Comparison of ENCODE assay signal across 8 mouse cellular contexts in genomic region chr14:21052112-21052780, GRCm38 (mm10). TPM values are rescaled to one million over a fixed set of nuclear protein-coding genes. Genes with fewer than 3 reads are reported as not detected.
A peak's percentile ranks its signal among the peaks of the same experiment; 100 is the strongest.
DNase-seq lines count a peak whose midpoint lies in the region; ATAC-seq and TF ChIP-seq lines count a peak whose summit lies in the region.

TSS of gene Ap3m1 (minus strand) at chr14:21052508.
TSS of gene Adk (plus strand) at chr14:21052574.

- peak; percentile 96 for ATAC-seq in G1E (ENCODE audit: extremely low read depth, insufficient number of reproducible peaks, low FRiP score, poor library complexity, severe bottlenecking)
- peak; percentile 97 for ATAC-seq in forebrain, embryonic 16.5 days
- peak; percentile 98 for ATAC-seq in lung, embryonic 14.5 days (ENCODE audit: insufficient read depth)

- 0% methylated on average over 45 of the region's 48 CpGs for WGBS in forebrain, embryonic 16.5 days
- WGBS in lung, embryonic 14.5 days: under 1% methylated on average over 47 of the region's 48 CpGs
- under 1% methylated on average over 48 of the region's 48 CpGs for WGBS in olfactory bulb, adult 2 months
- under 1% methylated on average over 48 of the region's 48 CpGs for WGBS in thymus, adult 2 months

- H3K4me1 ChIP-seq in G1E (ENCODE audit: insufficient read depth, low read depth, low read length): peaks cover 37% of the 10 kb centered on the region
- peaks cover 11% of the 10 kb centered on the region for H3K4me1 ChIP-seq in forebrain, embryonic 16.5 days (replicated peaks; ENCODE audit: control insufficient read depth, insufficient read depth, low read length)
- 0 out of 2 replicates have a peak, but pooled peaks cover 5% of the 10 kb centered on the region for H3K4me1 ChIP-seq in lung, embryonic 14.5 days (ENCODE audit: insufficient read depth)
- no peaks in the 10 kb centered on the region for H3K4me1 ChIP-seq in olfactory bulb, adult 2 months (ENCODE audit: control insufficient read depth, insufficient read depth, low read length)
- peaks cover 4% of the 10 kb centered on the region; the same call in 1 of the 2 replicates for H3K4me1 ChIP-seq in thymus, adult 2 months (replicated peaks; ENCODE audit: control insufficient read depth, insufficient read depth, low read length)

- peak within 1 kb of the TSS; percentile 89 for H3K4me2 ChIP-seq in forebrain, embryonic 16.5 days (ENCODE audit: low read length)
- H3K4me2 ChIP-seq in lung, embryonic 14.5 days: peak within 1 kb of the TSS; percentile 93

- peak within 1 kb of the TSS; percentile 83 for H3K9ac ChIP-seq in forebrain, embryonic 16.5 days (replicated peaks; ENCODE audit: low read depth, low read length)
- peak within 1 kb of the TSS; percentile 69 for H3K9ac ChIP-seq in lung, embryonic 14.5 days

- TF ChIP-seq CTCF in G1E (IDR thresholded peaks at IDR 0.05; ENCODE audit: low read depth, low read length): no peak
- TF ChIP-seq CTCF in layer of hippocampus, adult 2 months (conservative IDR thresholded peaks at IDR 0.05): no peak
- TF ChIP-seq CTCF in lung, embryonic 14.5 days (IDR thresholded peaks at IDR 0.05; ENCODE audit: low read depth): no peak
- TF ChIP-seq CTCF in olfactory bulb, adult 2 months (IDR thresholded peaks at IDR 0.05; ENCODE audit: insufficient read depth, low read depth, low read length): no peak
- TF ChIP-seq CTCF in thymus, adult 2 months (IDR thresholded peaks at IDR 0.05; ENCODE audit: borderline replicate concordance, control insufficient read depth, extremely low read depth, insufficient read depth, low read length, poor library complexity): peak; percentile 30; the same call in 1 of the 2 replicates

- TF ChIP-seq POLR2A in olfactory bulb, adult 2 months (IDR thresholded peaks at IDR 0.05; ENCODE audit: insufficient read depth, low read depth, low read length): 0 out of 2 replicates have a peak, but pooled peaks have one; percentile 20
- TF ChIP-seq POLR2A in thymus, adult 2 months (IDR thresholded peaks at IDR 0.05; ENCODE audit: control insufficient read depth, extremely low read depth, insufficient read depth, low read length, poor library complexity): peak; percentile 89

- peak; percentile 87 for DNase-seq in G1E (ENCODE audit: low spot score)
- peak; percentile 89 to 91 for DNase-seq in cerebellum, adult 18-20 months
- peak; percentile 95 to 97 for DNase-seq in heart, postnatal 36 days
- peak; percentile 93 to 94 for DNase-seq in layer of hippocampus, adult 2 months (ENCODE audit: low spot score in 2 of 2)
- peak; percentile 95 for DNase-seq in lung, embryonic 14.5 days
- peak; percentile 92 for DNase-seq in thymus, adult 2 months

- H3K9me3 ChIP-seq in G1E (replicated peaks): peaks cover 2% of the 10 kb centered on the region; the same call in 1 of the 2 replicates
- no peaks in the 10 kb centered on the region for H3K9me3 ChIP-seq in forebrain, embryonic 16.5 days (ENCODE audit: control insufficient read depth, low read length)
- H3K9me3 ChIP-seq in lung, embryonic 14.5 days (ENCODE audit: low read depth, low read length): no peaks in the 10 kb centered on the region

- peak within 1 kb of the TSS; percentile 100 for H3K4me3 ChIP-seq in G1E (ENCODE audit: low read depth, low read length)
- peak within 1 kb of the TSS; percentile 80 for H3K4me3 ChIP-seq in forebrain, embryonic 16.5 days (replicated peaks; ENCODE audit: low read length)
- peak within 1 kb of the TSS; percentile 100 for H3K4me3 ChIP-seq in layer of hippocampus, adult 2 months
- H3K4me3 ChIP-seq in lung, embryonic 14.5 days (ENCODE audit: low read depth, low read length): peak within 1 kb of the TSS; percentile 88
- peak within 1 kb of the TSS; percentile 77 for H3K4me3 ChIP-seq in olfactory bulb, adult 2 months (ENCODE audit: insufficient read depth, low read depth, low read length)
- peak within 1 kb of the TSS; percentile 61 for H3K4me3 ChIP-seq in thymus, adult 2 months (ENCODE audit: control insufficient read depth, insufficient read depth, low read length)

- H3K36me3 ChIP-seq in G1E (replicated peaks): peaks cover 38% of the 10 kb centered on the region
- H3K36me3 ChIP-seq in forebrain, embryonic 16.5 days (ENCODE audit: control insufficient read depth, insufficient read depth): no peaks in the 10 kb centered on the region
- H3K36me3 ChIP-seq in lung, embryonic 14.5 days (ENCODE audit: insufficient read depth): 0 out of 2 replicates have a peak, but pooled peaks cover 8% of the 10 kb centered on the region
- no peaks in the 10 kb centered on the region for H3K36me3 ChIP-seq in thymus, adult 2 months (ENCODE audit: control insufficient read depth, insufficient read depth, low read length)

- H3K27ac ChIP-seq in forebrain, embryonic 16.5 days (ENCODE audit: low read length): peak within 1 kb of the TSS; percentile 83
- H3K27ac ChIP-seq in layer of hippocampus, adult 2 months: peak within 1 kb of the TSS; percentile 98
- H3K27ac ChIP-seq in lung, embryonic 14.5 days (ENCODE audit: low read depth): peak within 1 kb of the TSS; percentile 87
- peak within 1 kb of the TSS; percentile 95 for H3K27ac ChIP-seq in olfactory bulb, adult 2 months (ENCODE audit: insufficient read depth, low read depth, low read length)
- peak within 1 kb of the TSS; percentile 75 for H3K27ac ChIP-seq in thymus, adult 2 months (ENCODE audit: control insufficient read depth, insufficient read depth, low read length)

- H3K27me3 ChIP-seq in G1E (ENCODE audit: insufficient read depth, low read length): no peaks in the 10 kb centered on the region
- no peaks in the 10 kb centered on the region for H3K27me3 ChIP-seq in forebrain, embryonic 16.5 days (replicated peaks; ENCODE audit: control insufficient read depth, insufficient read depth, low read length)
- H3K27me3 ChIP-seq in lung, embryonic 14.5 days (ENCODE audit: insufficient read depth, low read length): no peaks in the 10 kb centered on the region
- H3K27me3 ChIP-seq in thymus, adult 2 months (ENCODE audit: control insufficient read depth, insufficient read depth, low read length): no peaks in the 10 kb centered on the region

- intact Hi-C loops in heart, postnatal 36 days (cut with DNase I): no loop called here

RNA-seq across cellular contexts. Expression of gene Ap3m1, which starts in this region (rescaled TPM):
- total RNA-seq in G1E (2014; fragmentation: Nextera tagmentation) (117 and 148 TPM in 2 replicates), G1E (2017) (98.7 and 114 TPM in 2 replicates)
- polyA plus RNA-seq in G1E (2012): 6.8 and 8.2 TPM in 2 replicates
- polyA plus RNA-seq in forebrain, embryonic 16.5 days (2015; fragmentation: Nextera tagmentation; extraction: Ambion mirVana): 101 and 109 TPM in 2 replicates
- 10 to 100 TPM; 58.0 to 62.9 TPM for total RNA-seq in heart, postnatal 36 days (2021)
- total RNA-seq in layer of hippocampus, adult 2 months (2021): 10 to 100 TPM; 67.0 to 70.9 TPM
- polyA plus RNA-seq in lung, embryonic 14.5 days (2014; fragmentation: Nextera tagmentation; extraction: Ambion mirVana): 82.5 and 86.9 TPM in 2 replicates
- polyA plus RNA-seq in olfactory bulb, adult 2 months (2012; ENCODE audit: insufficient read depth, insufficient read length, low replicate concordance, missing spikeins): not detected in 2 replicates
- 28.5 and 34.1 TPM in 2 replicates for polyA plus RNA-seq in thymus, adult 2 months (2012; rRNA removed)

RNA-seq across cellular contexts. Expression of gene Adk, which starts in this region (rescaled TPM):
- total RNA-seq in G1E (2014; fragmentation: Nextera tagmentation) (457 and 489 TPM in 2 replicates), G1E (2017) (547 and 633 TPM in 2 replicates)
- 20.3 and 20.8 TPM in 2 replicates for polyA plus RNA-seq in G1E (2012)
- 71.9 and 82.3 TPM in 2 replicates for polyA plus RNA-seq in forebrain, embryonic 16.5 days (2015; fragmentation: Nextera tagmentation; extraction: Ambion mirVana)
- 100 to 1,000 TPM; 239 to 252 TPM for total RNA-seq in heart, postnatal 36 days (2021)
- 10 to 100 TPM; 62.5 to 72.3 TPM for total RNA-seq in layer of hippocampus, adult 2 months (2021)
- polyA plus RNA-seq in lung, embryonic 14.5 days (2014; fragmentation: Nextera tagmentation; extraction: Ambion mirVana): 218 and 229 TPM in 2 replicates
- not detected in 2 replicates for polyA plus RNA-seq in olfactory bulb, adult 2 months (2012; ENCODE audit: insufficient read depth, insufficient read length, low replicate concordance, missing spikeins)
- 12.7 and 18.5 TPM in 2 replicates for polyA plus RNA-seq in thymus, adult 2 months (2012; rRNA removed)

Comparison
In these comparisons a context has a peak if more than half of its experiments do, and no peak if none do; other contexts are left out.
1. Peak in every context shown above with its lines: DNase-seq, ATAC-seq, H3K4me3 ChIP-seq and H3K27ac ChIP-seq.